Mouse (Mus musculus) CH12.LX (cell line): ENCODE data around the gene Hist1h3c.
"Not testable (repeated sequence)": the region's sequence is repeated elsewhere in the genome, so short reads cannot be mapped to it uniquely, and the experiment has no call there.

ENCODE experiments used
- CTCF ChIP-seq, 2 experiments: IDR thresholded peaks in 1 of 2; conservative IDR thresholded peaks in 1 of 2; 2 replicates each; pipeline ENCODE4 v1.5.1; 2011 to 2012; ENCODE audit warnings: low read depth in 2 of 2, low read length in 2 of 2, improper control_type of control experiment in 1 of 2, inconsistent platforms in 1 of 2, mild to moderate bottlenecking in 1 of 2, moderate library complexity in 1 of 2
- ELF1 ChIP-seq: IDR thresholded peaks from 2 replicates; pipeline ENCODE4 v1.6.1; 2014; ENCODE audit warnings: low read depth, mild to moderate bottlenecking, inconsistent platforms, low read length, improper control_type of control experiment
- GABPA ChIP-seq: IDR thresholded peaks from 2 replicates; pipeline ENCODE4 v1.6.1; 2012; ENCODE audit warnings: low read depth, low read length, improper control_type of control experiment, inconsistent platforms; ENCODE audit not compliant: insufficient replicate concordance
- MAFK ChIP-seq: IDR thresholded peaks from 2 replicates; pipeline ENCODE4 v1.6.1; 2011; ENCODE audit warnings: low read length, improper control_type of control experiment; ENCODE audit not compliant: insufficient replicate concordance
- MXI1 ChIP-seq: IDR thresholded peaks from 2 replicates; pipeline ENCODE4 v1.6.1; 2011; ENCODE audit warnings: mild to moderate bottlenecking, low read depth, low read length, improper control_type of control experiment

DNA sequence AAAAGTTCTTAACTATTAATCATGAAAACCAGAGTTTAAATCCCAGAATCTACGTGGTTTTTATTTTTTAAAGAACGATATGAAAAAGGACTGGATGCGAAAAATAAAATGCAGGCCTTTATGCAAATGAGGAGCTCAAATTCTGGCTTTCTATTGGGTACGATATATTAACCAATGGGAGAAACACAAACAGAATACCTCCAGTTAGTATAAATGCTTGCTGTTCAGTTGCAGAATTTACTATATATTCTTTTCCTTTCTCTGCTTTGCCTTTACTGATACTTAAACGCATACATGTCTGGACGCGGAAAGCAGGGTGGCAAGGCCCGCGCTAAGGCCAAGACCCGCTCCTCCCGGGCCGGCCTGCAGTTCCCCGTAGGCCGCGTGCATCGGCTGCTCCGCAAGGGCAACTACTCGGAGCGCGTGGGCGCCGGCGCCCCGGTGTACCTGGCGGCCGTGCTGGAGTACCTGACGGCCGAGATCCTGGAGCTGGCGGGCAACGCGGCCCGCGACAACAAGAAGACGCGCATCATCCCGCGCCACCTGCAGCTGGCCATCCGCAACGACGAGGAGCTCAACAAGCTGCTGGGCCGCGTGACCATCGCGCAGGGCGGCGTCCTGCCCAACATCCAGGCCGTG, 5.6 kb upstream of the Hist1h3c start, which contains the start of gene Hist1h2ab:
- not testable (repeated sequence) for TF ChIP-seq MAFK; CTCF (conservative IDR thresholded peaks at IDR 0.05 in 1 of 2, IDR thresholded peaks at IDR 0.05 in 1 of 2; ENCODE audit: low read depth in 2 of 2, low read length in 2 of 2); MXI1; GABPA; ELF1
